Mouse (Mus musculus) megakaryocyte, embryonic 14.5 days (primary cell): ENCODE measurements around the gene Rfx7. TPM values are rescaled to one million over a fixed set of nuclear protein-coding genes. Genes with fewer than 3 reads are reported as not detected.

ENCODE experiments used
- H3K27me3 ChIP-seq: replicated peaks from 2 replicates; pipeline ENCODE3; 2012; ENCODE audit warnings: inconsistent platforms
- H3K36me3 ChIP-seq: replicated peaks from 2 replicates; pipeline ENCODE3; 2012; ENCODE audit warnings: low read length, inconsistent platforms, mixed read lengths
- H3K4me1 ChIP-seq: 2 replicates; pipeline ENCODE4 v1.6.1; 2012; ENCODE audit warnings: inconsistent platforms
- H3K4me3 ChIP-seq: replicated peaks from 2 replicates; pipeline ENCODE3; 2012; ENCODE audit warnings: moderate library complexity, mild to moderate bottlenecking, inconsistent platforms
- H3K9me3 ChIP-seq: 2 replicates; pipeline ENCODE4 v1.6.1; 2012; ENCODE audit warnings: inconsistent platforms
- FLI1 ChIP-seq: IDR thresholded peaks from 2 replicates; pipeline ENCODE4 v1.6.1; 2012; ENCODE audit warnings: low read length, inconsistent platforms, mixed read lengths
- GATA1 ChIP-seq: IDR thresholded peaks from 3 replicates; pipeline ENCODE4 v1.6.1; 2012; ENCODE audit warnings: mixed read lengths, low read length, inconsistent platforms, borderline replicate concordance
- polyA plus RNA-seq: library from polyadenylated mRNA; stranded (reverse); fragments of >175 nt; gene quantifications from 2 replicates; pipeline ENCODE4 v1.2.3, GENCODE M21; 2012; ENCODE audit warnings: low replicate concordance; ENCODE audit not compliant: insufficient read depth

Rfx7 gene
- polyA plus RNA-seq, 1 experiment = 5.3 TPM

DNA sequence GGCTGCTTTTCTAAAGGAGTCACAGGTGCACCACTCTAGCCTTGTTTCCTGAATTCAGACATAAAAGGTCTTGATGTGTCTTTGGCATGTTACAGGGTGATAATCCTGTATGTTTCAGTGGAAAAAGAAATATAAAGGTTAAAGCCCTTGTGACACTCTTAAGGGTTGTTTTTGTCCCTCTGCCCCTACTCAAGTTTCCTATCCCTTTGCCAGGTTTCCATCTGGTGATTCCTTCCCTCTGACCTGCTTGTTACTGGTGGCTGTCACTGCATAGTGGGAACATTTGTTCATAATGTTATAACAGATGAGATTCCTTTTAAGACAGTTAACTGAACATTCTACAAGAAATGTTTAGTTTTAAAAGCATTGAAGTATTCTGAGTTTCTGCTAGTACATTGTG is 77.7 kb downstream of the Rfx7 start:
- H3K36me3 ChIP-seq = peaks cover 66% of the 10 kb centered on the region
- H3K27me3 ChIP-seq = no peaks in the 10 kb centered on the region
- TF ChIP-seq GATA1 (no peak), FLI1 (no peak)
- H3K4me1 ChIP-seq = no peaks in the 10 kb centered on the region; the same call in 1 of the 2 replicates
- no peak overlapping the region for H3K4me3 ChIP-seq
- H3K9me3 ChIP-seq = no peaks in the 10 kb centered on the region

DNA sequence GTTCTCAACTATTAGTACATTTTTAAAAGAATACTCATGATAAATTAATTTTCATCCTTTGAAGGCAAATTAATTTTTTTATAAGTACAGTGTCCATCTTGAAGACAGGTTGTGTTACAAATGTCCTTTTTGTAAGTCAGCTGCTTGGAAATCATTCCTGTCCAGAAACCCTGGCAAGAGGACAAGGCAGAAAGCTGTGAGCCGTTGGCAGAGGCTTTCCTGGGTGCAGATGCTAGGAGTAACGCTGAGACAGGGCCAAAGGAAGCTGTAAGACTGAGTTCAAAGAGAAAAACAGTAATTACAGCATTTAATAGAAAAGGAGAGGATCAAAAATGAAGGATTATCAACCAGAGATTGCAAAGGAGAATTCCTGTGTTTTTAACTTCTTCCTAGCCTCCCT is 81.8 kb downstream of the Rfx7 start:
- no peak overlapping the region for H3K4me3 ChIP-seq
- peaks cover 77% of the 10 kb centered on the region for H3K36me3 ChIP-seq
- H3K4me1 ChIP-seq = no peaks in the 10 kb centered on the region; the same call in 1 of the 2 replicates
- H3K9me3 ChIP-seq = no peaks in the 10 kb centered on the region
- TF ChIP-seq FLI1 = no peak
- no peak for TF ChIP-seq GATA1
- H3K27me3 ChIP-seq = no peaks in the 10 kb centered on the region

DNA sequence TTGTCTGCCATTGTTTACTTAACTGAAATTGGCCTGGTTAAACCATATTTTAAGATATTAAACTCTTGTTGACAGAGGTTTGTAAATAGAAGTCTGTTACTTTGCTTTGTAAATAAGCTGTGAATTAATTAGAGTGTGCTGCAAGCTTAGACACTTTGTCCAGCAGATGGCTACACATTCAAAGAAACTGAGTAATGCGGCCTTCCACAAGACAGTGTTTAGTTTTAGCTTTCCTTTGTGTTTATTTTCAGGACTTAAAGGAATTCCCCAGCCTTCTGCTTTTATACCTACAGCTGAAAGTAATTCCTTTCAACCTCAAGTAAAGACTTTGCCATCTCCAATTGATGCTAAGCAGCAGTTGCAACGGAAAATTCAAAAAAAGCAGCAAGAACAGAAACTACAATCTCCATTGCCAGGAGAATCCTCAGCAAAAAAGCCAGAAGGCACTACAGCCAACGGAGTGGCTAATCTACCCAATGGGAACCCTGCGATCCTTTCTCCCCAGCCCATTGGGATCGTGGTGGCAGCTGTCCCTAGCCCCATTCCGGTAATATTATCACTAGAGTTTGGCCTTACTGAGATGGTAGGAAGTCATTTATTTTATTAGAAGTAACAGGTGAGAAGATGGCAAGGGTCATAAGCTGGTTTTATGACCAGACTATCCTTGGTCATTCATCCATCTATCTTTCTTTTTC is 82.9 kb downstream of the Rfx7 start:
- H3K36me3 ChIP-seq = peaks cover 77% of the 10 kb centered on the region
- H3K9me3 ChIP-seq = no peaks in the 10 kb centered on the region
- TF ChIP-seq GATA1 (no peak), FLI1 (no peak)
- H3K27me3 ChIP-seq = no peaks in the 10 kb centered on the region
- H3K4me3 ChIP-seq = no peak overlapping the region
- H3K4me1 ChIP-seq = no peaks in the 10 kb centered on the region

DNA sequence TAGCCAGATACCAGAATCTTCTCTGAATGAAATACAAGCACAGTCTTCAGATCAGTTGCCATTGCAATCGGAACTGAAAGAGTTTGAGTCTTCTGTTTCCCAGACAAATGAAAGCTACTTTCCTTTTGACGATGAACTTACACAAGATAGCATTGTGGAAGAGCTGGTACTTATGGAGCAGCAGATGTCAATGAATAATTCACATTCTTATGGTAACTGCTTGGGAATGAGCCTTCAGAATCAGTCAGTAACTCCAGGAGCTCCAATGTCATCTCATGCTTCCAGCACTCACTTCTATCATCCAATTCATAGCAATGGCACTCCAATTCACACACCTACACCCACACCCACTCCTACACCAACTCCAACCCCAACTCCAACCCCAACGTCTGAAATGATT is 86.0 kb downstream of the Rfx7 start:
- Histone ChIP-seq H3K9me3 (no peaks in the 10 kb centered on the region), H3K4me1 (no peaks in the 10 kb centered on the region), H3K27me3 (no peaks in the 10 kb centered on the region), H3K36me3 (peaks cover 63% of the 10 kb centered on the region), H3K4me3 (no peak overlapping the region)
- TF ChIP-seq FLI1 (no peak), GATA1 (no peak)

DNA sequence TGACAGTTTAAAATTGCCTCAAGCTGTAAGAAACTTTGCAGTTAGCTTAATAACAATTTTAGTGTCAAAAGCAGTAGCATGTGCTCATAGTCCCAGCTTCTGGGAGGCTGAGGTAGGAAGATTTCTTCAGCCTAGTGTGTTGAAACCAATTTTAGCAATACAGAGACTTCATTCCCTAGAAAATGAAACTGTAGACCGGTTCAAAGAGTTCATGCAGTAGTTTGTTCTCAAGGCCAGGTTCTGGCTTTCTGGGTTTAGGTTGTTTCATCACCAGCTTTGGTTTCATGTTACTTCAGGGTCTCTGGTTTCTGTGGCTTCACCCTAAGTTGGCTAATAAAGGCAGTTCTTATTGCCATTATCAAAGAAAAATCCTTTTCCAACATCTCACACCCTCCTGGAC is 91.6 kb downstream of the Rfx7 start:
- Histone ChIP-seq H3K9me3 (no peaks in the 10 kb centered on the region), H3K36me3 (peaks cover 21% of the 10 kb centered on the region), H3K27me3 (peaks cover 1% of the 10 kb centered on the region), H3K4me3 (no peak overlapping the region), H3K4me1 (peaks cover 9% of the 10 kb centered on the region)
- TF ChIP-seq FLI1 (no peak), GATA1 (no peak)

DNA sequence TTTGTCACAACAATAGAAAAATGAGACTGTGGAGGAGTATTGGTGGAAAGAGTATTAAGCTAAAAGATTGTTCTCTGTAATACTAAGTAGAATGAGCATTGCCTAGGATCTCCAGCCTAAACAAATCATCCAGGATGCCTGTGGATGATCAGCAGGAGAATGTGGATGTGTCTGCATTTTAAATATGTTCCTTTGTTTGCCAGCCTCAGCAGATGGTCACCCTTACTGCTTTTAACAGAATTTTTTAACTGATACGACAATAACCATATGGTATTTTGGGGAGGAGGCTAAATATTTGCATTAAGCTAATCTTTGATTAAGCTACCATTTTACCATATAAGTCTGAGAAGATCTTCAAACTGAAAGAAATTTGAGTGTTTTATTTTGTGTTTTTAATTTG is 95.6 kb downstream of the Rfx7 start:
- peaks cover 12% of the 10 kb centered on the region for H3K4me1 ChIP-seq
- H3K9me3 ChIP-seq = no peaks in the 10 kb centered on the region
- TF ChIP-seq FLI1 (no peak), GATA1 (no peak)
- H3K36me3 ChIP-seq = peaks cover 4% of the 10 kb centered on the region
- no peak overlapping the region for H3K4me3 ChIP-seq
- H3K27me3 ChIP-seq = peaks cover 1% of the 10 kb centered on the region

DNA sequence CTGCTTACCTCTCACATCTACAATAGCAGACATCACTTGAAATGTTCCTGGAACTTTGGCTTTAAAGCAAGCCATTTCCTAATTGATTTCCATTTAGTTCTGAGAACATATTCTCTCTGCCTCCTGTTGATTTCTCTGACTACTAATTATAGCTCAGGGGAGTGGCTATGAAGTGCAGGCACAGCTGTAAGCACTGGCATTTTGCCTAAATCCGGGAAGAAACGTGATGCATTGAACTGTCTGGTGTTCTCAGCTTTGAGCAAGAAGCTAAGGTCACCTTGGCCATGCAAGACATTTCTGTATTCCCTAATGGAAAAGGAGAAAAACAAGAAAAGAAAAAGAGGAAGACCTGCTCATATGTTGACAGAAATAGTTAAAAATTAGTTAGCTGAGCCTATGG is 96.6 kb downstream of the Rfx7 start:
- TF ChIP-seq GATA1 (no peak), FLI1 (no peak)
- Histone ChIP-seq H3K4me3 (no peak overlapping the region), H3K27me3 (peaks cover 1% of the 10 kb centered on the region)

DNA sequence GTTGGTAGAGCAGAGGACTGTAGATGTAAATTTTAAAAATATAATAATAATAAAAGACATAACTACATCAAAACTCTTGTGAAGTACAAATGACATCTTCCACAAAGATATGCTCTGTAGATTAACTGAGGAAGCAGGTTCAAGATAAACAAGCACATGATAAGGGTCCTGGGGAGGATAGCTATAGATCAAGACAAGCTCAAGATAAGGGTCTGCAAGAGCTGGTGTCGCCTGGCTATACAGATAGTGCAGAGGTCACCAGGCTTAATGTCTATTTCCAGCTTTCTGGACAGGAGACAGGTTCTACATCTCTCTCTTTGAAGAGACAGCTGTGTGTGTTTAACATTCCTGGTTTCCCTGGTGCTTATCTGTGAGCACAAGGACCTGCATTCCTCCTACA is 100.2 kb downstream of the Rfx7 start:
- TF ChIP-seq FLI1 (no peak), GATA1 (no peak)
- Histone ChIP-seq H3K4me3 (no peak overlapping the region), H3K9me3 (no peaks in the 10 kb centered on the region), H3K4me1 (peaks cover 12% of the 10 kb centered on the region), H3K27me3 (no peaks in the 10 kb centered on the region), H3K36me3 (no peaks in the 10 kb centered on the region)

More for the DNA sequence above, 96.6 kb downstream of the Rfx7 start:
- Histone ChIP-seq H3K9me3 (no peaks in the 10 kb centered on the region), H3K36me3 (peaks cover 3% of the 10 kb centered on the region), H3K4me1 (peaks cover 12% of the 10 kb centered on the region)

DNA sequence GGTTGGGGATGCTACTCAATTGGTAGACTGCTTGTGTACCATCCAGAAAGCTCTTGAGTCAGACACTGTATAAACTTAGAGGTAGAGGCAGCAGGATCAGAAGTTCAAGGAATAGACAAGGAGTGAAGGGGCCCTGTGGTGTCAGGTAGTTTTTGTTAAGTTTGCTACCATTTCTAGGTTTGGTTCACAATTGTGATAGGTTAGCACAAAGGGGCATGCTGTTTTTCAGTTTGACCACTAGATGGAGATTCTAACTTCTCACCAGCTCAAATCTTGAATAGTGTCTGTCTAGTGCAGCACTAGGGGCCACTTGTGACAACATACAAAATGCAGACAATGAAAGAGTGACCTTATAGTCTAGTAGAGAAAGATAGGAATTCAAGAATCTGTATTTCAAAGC is 103.1 kb downstream of the Rfx7 start:
- Histone ChIP-seq H3K4me1 (peaks cover 9% of the 10 kb centered on the region), H3K27me3 (no peaks in the 10 kb centered on the region), H3K36me3 (no peaks in the 10 kb centered on the region), H3K9me3 (no peaks in the 10 kb centered on the region), H3K4me3 (no peak overlapping the region)
- TF ChIP-seq GATA1 = no peak
- no peak for TF ChIP-seq FLI1

DNA sequence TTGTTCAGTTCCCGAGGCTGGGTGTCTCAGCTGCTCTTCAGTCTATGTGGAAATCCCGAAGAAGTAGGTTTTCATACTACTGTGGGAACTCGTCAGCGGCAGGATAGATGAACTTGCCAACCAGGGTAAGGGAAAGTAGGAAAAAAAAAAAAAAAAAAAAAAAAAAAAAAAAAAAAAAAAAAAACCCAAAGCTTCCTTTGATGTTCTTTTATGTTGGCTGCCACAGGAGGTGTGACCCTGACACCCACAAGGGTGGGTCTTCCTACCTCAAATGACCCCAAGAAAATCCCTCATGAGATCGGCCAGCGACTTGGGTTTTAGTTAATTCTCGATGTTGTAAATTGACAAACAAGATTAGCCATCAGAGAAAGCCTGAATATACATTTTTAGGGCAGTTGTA is 104.5 kb downstream of the Rfx7 start:
- Histone ChIP-seq H3K4me1 (peaks cover 20% of the 10 kb centered on the region), H3K9me3 (no peaks in the 10 kb centered on the region), H3K27me3 (no peaks in the 10 kb centered on the region), H3K4me3 (no peak overlapping the region), H3K36me3 (no peaks in the 10 kb centered on the region)
- TF ChIP-seq GATA1 (no peak), FLI1 (no peak)
